Mouse (Mus musculus): ENCODE measurements at regions not wholly inside any gene's neighbourhood (a gene's known extent, or its start where the extent isn't known, plus 50 kb on each side); places are given as distances from the start of the nearest gene placed in this dataset.

DNA sequence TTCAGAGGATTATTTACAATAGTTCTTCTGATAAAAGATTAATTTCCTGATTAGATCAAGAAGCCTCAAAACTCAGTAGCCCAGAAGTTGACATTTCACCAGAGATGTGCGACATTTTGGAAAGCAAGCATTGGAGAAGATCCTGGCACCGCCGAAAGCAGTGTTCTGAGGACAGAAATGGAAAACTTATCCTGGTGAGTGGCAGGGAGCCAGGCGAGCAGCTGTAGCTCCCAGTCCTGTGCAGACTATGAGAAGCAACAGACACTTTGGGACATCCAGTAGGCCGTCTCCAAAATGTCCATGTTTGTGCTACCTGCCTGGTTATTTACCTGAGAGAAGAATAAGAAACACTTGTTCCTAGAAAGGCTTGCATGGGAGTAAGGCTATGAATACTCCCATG, 202.1 kb upstream of the Elac2 start:
- peak; percentile 16 for DNase-seq (ENCODE audit: low read depth, low spot score)

DNA sequence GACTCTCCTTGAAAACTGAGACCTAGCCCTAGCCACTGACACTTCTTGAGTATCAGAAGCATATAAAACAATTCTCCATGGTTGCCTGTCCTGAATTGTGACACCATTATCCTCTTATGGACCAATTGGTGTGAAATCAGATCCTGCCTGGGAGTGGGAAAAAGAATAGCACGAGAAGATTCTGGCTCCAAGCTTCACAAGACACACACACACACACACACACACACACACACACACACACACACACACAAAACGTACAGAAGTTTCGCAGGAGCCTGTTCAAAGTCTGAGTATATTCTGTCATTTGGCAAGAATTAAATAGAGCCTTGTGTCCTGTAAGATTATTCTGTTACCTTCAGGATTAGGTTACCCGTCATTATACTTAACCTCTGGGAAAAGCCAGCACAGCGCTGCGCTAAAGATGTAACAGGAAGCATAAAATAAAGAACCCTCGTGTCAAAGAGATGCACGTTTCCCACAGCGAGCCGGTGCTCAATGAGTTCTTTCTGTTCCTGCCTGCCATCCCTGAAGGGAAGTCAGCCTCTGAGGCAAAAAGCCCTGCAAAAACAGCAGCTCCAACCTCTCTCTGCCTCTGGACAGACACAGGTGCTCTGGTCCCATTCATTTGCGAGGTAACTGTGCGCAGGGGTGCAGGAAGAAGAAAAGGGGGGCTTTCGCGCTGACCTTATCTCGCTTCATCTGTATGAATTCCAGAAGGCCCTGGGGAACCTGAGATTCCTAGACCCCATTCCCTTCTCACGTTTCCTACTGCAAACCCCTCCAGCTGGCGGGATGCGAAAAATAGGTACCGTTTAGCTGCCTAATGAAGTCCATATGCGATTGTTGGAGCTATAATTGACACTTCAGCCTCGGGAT, 178.4 kb upstream of the Elac2 start:
- DNase-seq (ENCODE audit: low read depth, low spot score) = no peak

DNA sequence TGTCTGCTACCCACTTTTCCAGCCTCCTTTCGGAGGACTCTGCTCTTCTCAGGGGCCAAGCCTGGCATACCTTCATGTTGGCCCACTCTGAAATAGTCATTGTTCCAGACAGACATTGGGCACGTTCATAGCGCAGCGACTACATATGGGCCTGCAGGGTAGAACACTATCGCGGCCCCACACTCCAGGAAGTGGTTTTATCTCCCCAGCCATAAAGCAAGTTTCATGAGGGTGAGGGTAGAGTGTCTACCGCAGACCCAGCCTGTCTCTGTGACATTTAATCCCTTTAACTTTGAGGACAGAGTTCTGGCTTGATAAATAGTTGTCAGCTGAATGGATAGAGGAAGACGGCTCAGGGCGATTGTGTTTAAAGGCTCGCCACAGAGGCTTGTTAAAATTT, 177.5 kb upstream of the Elac2 start:
- no peak for DNase-seq (ENCODE audit: low read depth, low spot score)

DNA sequence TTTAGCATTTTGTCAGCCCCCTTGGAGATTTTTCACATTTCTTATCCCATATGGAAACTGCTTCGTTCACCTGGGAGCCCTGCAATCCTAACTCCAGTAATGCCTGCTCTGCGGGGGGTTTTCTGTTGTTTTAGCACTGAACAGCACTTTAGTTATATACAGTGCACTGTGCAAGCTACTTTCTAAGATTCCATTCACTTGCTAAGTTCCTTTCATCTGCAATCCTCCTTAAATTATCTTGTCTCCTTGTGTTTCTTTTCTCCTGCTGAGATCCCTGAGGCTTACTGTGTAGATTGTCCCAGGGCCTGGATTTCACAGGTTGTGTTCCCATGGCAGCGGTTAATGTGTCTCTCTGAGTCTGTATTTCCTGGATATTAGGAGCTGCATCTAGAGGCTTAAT, 173.3 kb upstream of the Elac2 start:
- DNase-seq (ENCODE audit: low read depth, low spot score) = no peak

DNA sequence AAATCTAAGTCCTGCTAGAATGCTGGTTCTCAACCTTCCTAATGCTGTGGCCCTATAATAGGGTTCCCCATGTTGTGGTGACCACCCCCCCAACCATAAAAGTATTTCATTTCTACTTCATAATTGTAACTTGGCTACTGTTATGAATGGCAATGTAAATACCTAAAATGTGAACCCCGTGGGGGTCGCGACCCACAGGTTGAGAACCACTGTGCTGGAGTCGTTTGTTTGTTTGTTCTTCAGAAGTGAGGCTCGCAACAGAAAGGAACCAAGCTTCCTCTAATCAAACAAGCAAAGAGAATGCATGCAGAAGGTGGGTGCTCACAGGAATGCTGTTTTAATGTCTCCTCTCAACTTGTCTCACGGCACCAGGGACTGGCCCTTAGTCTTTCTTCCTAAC, 166.4 kb upstream of the Elac2 start:
- DNase-seq (ENCODE audit: low read depth, low spot score) = no peak

DNA sequence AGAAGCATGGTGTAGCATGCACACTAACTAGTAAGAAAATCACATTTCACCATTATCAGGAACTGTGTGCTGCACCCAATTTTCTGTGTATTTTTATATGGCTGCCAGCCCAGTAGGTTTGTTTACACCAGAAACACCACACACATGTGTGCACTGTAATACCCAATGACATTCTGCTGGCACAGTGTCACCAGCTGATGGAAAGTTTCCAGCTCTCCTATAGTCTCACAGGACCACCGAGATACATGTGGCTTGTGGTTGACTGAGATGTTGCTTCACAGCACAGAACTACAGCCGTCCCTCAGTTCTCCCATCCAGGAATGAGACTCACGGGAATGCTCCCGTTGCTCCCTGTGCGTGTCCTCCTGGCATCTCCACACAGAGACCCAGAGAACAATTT, 149.4 kb upstream of the Elac2 start:
- DNase-seq (ENCODE audit: low read depth, low spot score) = no peak

DNA sequence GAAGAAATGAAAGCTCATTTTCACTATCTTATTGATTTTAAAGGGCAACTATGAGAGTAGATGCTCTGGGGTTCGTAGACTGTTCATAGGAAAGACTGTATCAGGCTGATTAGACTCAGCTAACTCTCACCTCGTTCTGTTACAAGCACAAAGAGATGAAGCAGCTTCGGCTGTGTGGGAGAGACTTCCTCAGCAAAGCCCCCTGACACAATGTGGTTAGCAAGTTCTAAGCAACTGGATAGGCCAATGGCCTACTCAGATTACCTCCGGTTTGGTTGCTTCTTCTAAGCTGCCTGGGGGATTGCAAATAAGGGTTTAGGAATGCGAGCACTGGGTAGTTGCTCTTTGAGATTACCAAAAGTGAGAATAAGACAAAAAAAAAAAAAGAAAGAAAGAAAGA, 146.4 kb upstream of the Elac2 start:
- no peak for DNase-seq (ENCODE audit: low read depth, low spot score)

DNA sequence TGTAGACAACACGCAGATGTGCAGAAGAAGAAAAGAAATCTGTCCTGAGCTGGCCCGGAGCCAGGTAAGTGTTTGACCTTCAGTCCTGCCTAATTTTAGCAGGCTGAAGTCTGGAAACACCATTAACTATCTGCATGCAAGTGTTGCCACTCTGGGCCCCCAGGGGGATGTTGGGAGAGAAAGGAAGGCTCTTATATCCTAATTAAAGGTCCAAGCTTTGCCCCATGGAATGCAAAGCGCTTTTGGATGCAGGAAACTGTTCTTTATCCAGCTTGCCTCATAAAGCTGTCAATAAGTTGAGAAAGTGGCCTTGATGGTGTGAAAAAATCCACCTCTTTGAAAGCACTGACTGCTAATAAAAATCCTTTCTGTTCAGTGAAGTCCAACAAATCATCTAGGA, 145.1 kb upstream of the Elac2 start:
- no peak for DNase-seq (ENCODE audit: low read depth, low spot score)

DNA sequence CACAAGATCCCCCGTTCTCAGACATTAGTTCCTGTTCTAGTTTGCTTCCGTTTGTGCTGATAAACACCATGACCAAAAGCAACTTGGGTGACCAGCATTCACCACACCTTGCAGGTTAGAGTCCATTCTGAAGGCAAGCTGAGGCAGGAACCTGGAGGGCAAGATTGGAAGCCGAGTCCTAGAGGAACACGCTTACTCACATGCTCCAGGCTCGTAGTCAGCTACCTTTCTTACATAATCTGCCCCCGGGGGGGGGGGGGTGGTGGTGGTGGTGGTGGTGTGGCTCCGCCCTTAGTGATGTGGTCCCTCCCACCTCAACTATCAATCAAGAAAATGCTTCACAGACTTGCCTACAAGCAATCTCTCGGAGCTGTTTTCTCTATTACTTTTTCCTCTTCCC, 142.1 kb upstream of the Elac2 start:
- no peak for DNase-seq (ENCODE audit: low read depth, low spot score)

DNA sequence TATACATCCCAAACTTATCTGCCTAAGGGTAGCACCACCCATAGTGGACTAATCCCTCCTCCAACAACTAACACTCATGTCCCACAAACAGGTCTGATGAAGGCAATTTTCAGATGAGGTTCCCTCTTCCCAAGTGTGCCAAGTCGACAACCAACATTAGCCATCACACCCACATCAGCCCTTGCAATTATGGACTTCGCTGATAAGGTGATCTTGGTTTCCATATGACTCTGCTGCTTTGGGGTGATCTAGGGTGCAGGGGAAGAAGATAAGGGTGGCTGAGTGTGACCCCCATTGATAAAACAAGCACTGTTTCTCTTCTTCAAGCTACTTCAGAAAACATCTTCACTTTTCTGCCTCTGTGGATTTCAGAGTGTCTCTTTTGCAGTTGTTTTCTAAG, 137.7 kb upstream of the Elac2 start:
- no peak for DNase-seq (ENCODE audit: low read depth, low spot score)

DNA sequence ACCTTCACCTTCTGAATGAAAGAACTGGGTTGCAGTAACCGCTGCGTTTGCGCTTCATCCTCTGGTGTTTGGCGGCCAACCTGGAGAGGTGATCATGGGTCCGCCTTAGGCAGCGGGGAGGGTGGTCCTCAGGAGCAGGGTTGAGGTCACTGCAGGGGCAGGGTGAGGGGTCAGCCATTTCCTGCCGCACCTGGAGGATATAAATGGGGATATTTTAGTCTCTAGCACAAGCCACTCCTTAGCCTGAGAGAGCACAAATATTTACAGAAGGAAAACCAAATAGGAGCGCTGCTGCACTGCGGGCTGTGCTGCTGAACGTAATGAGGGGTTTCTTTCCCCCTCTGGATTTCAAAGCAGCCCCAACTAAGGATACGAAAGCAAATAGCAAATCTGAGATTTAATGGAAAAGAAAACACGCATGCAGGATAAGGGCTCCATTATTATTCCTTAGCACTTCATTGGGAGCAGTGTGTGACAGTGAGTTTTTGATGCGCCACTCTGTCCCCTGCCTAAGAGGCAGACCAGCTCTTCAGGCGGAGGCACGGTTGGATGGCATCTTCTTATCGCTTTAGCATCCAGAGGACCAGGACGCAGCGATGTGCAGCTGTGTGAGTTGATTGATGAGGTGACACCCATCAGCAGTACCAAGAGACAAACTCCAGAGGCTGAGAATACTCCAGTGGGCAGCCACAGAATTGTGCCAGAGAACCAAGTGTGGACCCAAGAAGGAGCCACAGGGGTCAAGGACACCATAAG, 135.9 kb upstream of the Elac2 start:
- no peak for DNase-seq (ENCODE audit: low read depth, low spot score)

DNA sequence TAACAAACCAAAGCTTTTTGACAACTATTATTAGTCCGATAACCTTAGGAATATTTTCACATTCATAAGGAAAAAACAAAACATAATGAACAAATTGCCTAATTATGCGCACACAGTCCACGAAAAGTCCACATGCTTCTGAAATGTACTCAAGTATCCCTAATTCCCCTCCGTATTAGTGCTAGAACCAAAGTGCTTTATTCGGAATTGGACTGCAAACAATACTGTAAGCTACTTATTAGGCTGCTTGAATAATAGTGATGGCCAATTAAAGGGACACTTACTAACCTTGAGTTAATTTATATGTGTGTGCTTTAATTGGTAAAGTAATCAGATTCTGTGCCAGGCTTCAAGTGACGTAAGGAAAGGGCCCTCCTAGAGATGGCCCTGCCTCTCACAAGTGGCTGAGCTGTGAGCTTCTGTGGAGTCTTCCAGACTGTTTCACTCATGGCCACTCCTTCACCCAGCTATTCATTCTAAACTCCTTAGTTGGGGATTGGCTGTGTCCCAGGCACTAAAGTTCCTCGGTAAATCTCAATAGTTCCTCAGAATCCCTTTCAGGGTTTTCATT, 132.2 kb upstream of the Elac2 start:
- no peak for DNase-seq (ENCODE audit: low read depth, low spot score)

DNA sequence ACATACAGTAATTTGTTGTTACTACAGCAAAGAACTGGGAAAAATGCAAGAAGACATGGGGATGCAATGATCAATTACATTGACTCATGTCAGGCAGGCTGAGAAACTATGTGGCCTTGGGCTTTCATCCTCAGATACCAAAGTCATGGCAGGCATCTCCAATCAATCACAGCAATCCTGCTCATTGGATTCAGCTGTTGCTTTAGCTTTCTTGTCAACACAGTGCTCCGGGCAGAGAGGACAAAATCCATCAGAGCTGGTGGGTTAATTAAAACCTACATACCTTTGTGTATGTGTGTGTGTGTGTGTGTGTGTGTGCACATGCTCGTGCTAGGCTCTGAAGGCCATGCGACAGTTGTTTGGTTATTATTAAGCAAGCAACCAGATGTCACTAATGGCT, 119.2 kb upstream of the Elac2 start:
- no peak for DNase-seq (ENCODE audit: low read depth, low spot score)

DNA sequence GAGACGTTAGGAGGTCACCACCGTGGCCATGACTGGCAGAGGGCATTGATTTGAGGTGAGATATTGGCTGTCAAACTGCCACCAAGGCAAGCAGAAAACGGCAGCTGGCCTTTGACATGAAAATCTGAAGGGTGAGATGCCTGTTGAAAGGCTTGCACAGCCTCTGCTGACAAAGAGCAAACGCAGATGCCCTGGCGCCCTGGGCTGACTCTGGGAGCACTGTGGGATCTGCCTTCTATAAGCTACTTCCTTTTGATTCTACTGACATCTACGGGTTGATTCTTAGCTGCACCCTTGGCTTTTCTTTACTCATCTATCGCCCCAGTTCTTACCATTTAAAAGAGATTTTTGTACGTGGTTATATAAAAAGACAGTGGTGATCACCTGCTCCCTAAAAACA, 98.2 kb upstream of the Elac2 start:
- no peak for DNase-seq (ENCODE audit: low read depth, low spot score)

DNA sequence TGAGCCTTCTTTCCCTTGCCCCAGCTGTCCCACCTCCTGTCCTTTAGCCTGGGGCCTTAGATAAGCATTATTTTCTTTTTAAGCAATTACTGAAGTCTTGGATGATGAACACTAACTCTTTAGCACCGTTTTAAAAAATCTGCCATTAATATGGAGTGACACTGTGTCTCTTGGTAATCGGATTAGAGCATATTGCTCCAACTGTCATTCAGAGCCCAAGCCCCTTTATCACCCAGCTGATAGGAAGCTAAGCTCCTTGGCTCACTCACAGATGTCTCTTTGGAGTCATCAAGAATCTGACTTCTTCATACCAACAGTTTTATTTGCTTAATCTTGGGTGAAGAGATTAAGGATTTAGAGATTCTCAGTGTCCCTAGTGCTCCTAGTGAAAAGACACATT, 94.3 kb upstream of the Elac2 start:
- DNase-seq (ENCODE audit: low read depth, low spot score) = no peak

DNA sequence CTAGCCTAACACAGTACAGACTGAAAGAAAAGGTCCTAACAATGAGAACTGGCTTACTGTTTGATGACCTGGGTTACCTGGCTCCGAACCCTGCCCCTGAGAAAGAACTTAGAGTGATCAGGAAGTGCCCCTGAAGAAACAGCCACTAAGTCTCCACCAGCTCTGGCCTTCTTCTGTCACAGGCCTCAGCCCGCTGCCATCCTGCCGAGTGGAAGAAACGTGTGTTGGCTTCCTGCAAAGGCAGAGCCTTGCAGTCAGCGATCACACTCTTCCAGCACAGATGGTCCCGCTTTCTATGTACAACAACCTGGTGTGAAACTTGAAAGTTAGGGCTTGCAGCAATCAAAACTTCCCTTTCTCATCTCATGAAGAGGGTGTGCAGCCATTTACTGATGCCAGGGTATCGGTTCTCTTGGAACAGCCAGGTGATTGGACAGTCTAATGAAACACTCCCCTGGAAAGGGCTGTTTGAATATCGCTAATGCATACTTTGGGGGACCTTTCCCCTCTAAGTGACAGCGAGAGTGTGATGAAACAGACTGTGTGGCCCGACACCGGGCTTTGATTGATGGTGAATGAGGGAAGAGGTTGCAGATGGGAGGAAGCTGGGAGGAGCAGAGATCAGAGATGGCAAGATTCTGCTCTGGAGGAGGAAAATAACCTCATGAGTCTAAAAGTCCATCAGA, 89.4 kb upstream of the Elac2 start:
- DNase-seq (ENCODE audit: low read depth, low spot score) = no peak

DNA sequence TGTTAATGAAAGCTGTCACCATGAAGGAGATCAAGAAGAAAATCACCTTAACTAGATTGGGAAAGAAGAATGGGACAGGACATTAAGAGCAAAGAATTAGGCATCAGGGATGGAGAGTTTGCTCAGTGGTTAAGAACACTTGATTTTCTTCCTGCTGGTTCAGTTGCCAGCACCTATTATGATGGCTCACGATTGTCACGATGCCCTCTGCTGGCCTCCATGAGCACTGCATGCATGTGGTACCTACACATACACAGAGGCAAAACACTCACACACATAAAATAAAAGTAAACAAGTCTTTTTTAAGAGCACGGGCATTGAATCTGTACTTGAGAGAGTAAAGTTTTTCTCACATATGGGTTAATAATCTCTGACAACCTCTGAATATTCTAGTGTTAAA, 88.1 kb upstream of the Elac2 start:
- no peak for DNase-seq (ENCODE audit: low read depth, low spot score)

DNA sequence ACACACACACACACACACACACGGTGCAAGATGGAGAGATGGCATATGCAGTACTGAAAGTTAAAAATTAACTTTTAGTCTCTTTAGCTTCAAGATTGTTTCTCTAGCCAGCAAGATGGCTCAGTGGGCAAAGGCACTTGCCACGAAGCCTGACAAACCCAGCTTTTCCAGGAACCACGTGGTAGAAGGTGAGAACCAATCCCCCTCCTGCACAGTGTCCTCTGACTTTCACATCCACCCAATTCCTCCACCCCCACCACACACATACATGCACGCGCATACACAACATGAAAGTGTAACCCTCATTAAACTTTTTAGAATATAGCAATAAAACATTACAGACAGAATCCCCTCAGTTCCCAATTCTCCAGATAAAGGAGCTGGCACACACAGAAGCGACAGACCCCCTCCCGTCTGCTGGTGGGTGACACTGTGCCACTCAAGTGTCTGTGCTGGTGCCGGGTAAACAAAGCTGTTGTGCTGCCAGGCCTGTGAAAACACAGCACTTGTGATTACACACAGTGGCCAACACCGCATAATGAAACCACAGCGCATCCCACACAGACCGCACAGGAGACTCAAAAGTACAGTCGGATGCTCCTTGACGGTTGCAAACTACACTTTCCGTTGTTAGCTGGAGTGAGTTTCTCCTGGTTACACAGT, 82.9 kb upstream of the Elac2 start:
- no peak for DNase-seq (ENCODE audit: low read depth, low spot score)

DNA sequence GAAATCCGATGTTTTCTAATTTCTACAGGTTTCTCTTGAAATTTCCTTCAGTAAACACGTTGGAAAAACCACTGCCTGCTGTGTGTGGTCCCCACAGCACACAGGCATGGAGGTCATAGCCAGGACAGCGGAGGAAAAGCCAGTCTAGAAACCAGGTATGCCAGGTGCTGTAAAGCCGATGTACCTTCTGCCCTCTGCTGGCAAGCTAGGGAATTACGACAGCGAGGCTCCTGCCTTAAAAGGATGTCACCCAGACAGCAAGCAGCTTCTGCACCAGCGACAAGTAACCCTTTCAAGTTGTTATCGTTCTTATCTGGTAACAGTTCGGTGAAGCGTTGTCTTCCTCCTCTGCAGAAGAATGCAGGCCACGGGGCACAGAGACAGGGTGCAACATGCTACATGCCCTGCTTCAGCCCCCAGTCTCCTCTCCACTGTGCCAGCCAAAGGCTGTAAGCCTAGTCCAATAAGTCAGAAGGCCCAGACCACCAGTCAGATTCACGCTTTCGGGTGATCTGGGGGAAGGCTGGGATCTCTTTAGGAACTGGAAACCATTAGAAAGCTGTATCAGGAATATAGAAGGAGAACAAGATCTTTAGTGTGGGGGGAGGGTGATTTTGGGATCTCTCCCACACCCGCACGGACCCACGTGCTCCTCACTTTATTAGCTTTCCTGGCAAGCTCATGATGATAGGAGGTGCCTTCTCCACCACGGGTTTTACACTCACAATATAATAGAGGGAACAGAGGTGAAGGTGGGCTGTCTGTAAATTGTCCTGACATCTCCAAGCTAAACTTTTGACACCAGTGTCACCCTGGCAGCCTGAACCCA, 79.9 kb upstream of the Elac2 start:
- DNase-seq (ENCODE audit: low read depth, low spot score) = peak; percentile 34

DNA sequence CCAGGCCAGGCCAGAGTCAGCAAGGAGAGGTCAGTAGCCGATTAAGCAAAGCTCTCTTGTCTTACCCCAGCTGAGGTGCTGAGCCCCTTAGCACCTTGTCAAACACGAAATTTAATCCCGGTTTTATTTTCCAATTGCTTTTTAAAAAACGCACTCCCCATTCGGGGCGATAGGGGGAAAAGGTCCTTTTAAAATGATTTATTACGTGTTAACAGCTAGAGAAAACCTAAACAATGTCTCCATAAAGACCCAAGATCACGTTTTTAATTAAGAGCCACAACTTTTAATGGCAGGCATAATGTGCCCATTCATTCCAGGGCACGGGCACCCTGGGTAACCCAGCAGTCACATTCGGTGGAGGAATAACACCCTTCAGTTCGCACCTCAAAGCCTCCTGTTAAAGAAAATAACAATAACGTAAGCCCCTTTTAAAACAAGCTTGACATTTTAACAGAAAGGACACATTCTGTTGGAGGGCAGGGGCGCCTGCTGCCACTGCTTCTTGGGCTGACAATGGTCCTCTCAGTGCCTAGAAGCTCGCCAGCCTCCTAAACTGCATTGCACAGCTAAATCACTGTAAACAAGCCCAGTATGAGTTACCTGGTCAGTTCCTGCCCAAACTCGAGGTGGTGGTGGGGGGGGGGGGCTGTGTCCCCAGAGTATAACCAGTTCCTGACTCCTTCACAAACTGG, 79.1 kb upstream of the Elac2 start:
- DNase-seq (ENCODE audit: low read depth, low spot score) = no peak
